Mouse (Mus musculus): ENCODE data around the gene AI413582. TPM values are rescaled to one million over a fixed set of nuclear protein-coding genes. Genes with fewer than 3 reads are reported as not detected.

AI413582 gene
- total and polyA plus RNA-seq, 3 experiments = 9.1 to 22.4 (median 9.1) TPM

GRCm38 (mm10) chr17:27545991-27546390 is 19.6 kb downstream of the AI413582 start:
- no peak overlapping the region for H3K27ac ChIP-seq
- H3K27me3 ChIP-seq (ENCODE audit: control insufficient read depth, insufficient read depth, low read length) = no peaks in the 10 kb centered on the region
- H3K9ac ChIP-seq (ENCODE audit: low read depth, low read length) = no peak overlapping the region
- no peak for DNase-seq
- H3K79me2 ChIP-seq (replicated peaks; ENCODE audit: control insufficient read depth, insufficient read depth, low read length) = no peaks in the 10 kb centered on the region
- H3K36me3 ChIP-seq (ENCODE audit: control insufficient read depth, insufficient read depth, low read length) = no peaks in the 10 kb centered on the region
- WGBS = 53% methylated on average over 12 of the region's 12 CpGs
- no peak overlapping the region for H3K4me3 ChIP-seq
- no peaks in the 10 kb centered on the region for H3K4me1 ChIP-seq (ENCODE audit: control insufficient read depth, insufficient read depth, low read length)
- no peak for TF ChIP-seq EP300 (IDR thresholded peaks at IDR 0.05; ENCODE audit: insufficient read depth, low read depth, low read length)
- no peak for TF ChIP-seq POLR2A (IDR thresholded peaks at IDR 0.05; ENCODE audit: insufficient read depth, low read depth, low read length)
- TF ChIP-seq CTCF (IDR thresholded peaks at IDR 0.05) = no peak
- intact Hi-C loops (cut with DNase I) = loop anchor here (5.0 kb wide), 1 partner anchor 216 kb away; no protein-coding TSS in a partner anchor

- intact Hi-C loops (cut with DNase I) = no loop called here
- Histone ChIP-seq H3K27ac (no peak overlapping the region), H3K9ac (ENCODE audit: low read depth, low read length) (no peak overlapping the region), H3K4me1 (ENCODE audit: control insufficient read depth, insufficient read depth, low read length) (no peaks in the 10 kb centered on the region), H3K27me3 (ENCODE audit: control insufficient read depth, insufficient read depth, low read length) (no peaks in the 10 kb centered on the region), H3K79me2 (replicated peaks; ENCODE audit: control insufficient read depth, insufficient read depth, low read length) (no peaks in the 10 kb centered on the region), H3K36me3 (ENCODE audit: control insufficient read depth, insufficient read depth, low read length) (no peaks in the 10 kb centered on the region), H3K4me3 (no peak overlapping the region)
- TF ChIP-seq EP300 (IDR thresholded peaks at IDR 0.05; ENCODE audit: insufficient read depth, low read depth, low read length) = no peak
- TF ChIP-seq POLR2A (IDR thresholded peaks at IDR 0.05; ENCODE audit: insufficient read depth, low read depth, low read length) = no peak
- no peak for TF ChIP-seq CTCF (IDR thresholded peaks at IDR 0.05)
- WGBS = 63% methylated on average over 11 of the region's 11 CpGs
- no peak for DNase-seq
Measured at GRCm38 (mm10) chr17:27544551-27544950, 21.0 kb downstream of the AI413582 start.

DNA sequence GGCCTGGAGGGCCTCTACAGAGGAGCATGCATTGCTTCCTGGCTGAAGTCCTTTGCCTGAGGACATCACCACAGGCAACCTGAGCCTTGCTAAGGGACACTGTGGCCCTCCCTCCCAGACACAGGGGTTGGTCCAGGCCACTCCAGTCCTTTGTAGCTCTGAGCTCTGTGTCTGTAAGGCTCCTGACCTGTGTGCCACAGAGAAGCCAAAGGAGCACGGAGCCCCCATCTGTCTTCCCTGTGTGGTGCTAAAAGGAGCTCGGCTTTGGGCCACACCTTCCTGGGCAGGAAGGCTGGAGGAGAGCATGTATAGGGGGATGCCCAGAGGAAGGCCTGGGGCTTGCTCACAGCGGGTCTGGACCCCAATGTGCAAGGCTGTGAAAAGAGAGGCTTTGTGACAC is 23.6 kb downstream of the AI413582 start:
- intact Hi-C loops (cut with DNase I) = no loop called here
- no peaks in the 10 kb centered on the region for H3K27me3 ChIP-seq (ENCODE audit: control insufficient read depth, insufficient read depth, low read length)
- no peaks in the 10 kb centered on the region for H3K4me1 ChIP-seq (ENCODE audit: control insufficient read depth, insufficient read depth, low read length)
- DNase-seq = no peak
- H3K9ac ChIP-seq (ENCODE audit: low read depth, low read length) = no peak overlapping the region
- no peak for TF ChIP-seq CTCF (IDR thresholded peaks at IDR 0.05)
- TF ChIP-seq EP300 (IDR thresholded peaks at IDR 0.05; ENCODE audit: insufficient read depth, low read depth, low read length) = no peak
- no peak for TF ChIP-seq POLR2A (IDR thresholded peaks at IDR 0.05; ENCODE audit: insufficient read depth, low read depth, low read length)
- H3K79me2 ChIP-seq (replicated peaks; ENCODE audit: control insufficient read depth, insufficient read depth, low read length) = no peaks in the 10 kb centered on the region
- H3K27ac ChIP-seq = no peak overlapping the region
- H3K4me3 ChIP-seq = no peak overlapping the region
- no peaks in the 10 kb centered on the region for H3K36me3 ChIP-seq (ENCODE audit: control insufficient read depth, insufficient read depth, low read length)
- WGBS = 92% methylated on average over 3 of the region's 3 CpGs

GRCm38 (mm10) chr17:27541261-27541660 is 24.3 kb downstream of the AI413582 start:
- intact Hi-C loops (cut with DNase I) = no loop called here
- H3K27ac ChIP-seq = no peak overlapping the region
- no peaks in the 10 kb centered on the region for H3K4me1 ChIP-seq (ENCODE audit: control insufficient read depth, insufficient read depth, low read length)
- TF ChIP-seq EP300 (IDR thresholded peaks at IDR 0.05; ENCODE audit: insufficient read depth, low read depth, low read length) (no peak), CTCF (IDR thresholded peaks at IDR 0.05) (no peak), POLR2A (IDR thresholded peaks at IDR 0.05; ENCODE audit: insufficient read depth, low read depth, low read length) (no peak)
- H3K36me3 ChIP-seq (ENCODE audit: control insufficient read depth, insufficient read depth, low read length) = no peaks in the 10 kb centered on the region
- H3K27me3 ChIP-seq (ENCODE audit: control insufficient read depth, insufficient read depth, low read length) = no peaks in the 10 kb centered on the region
- H3K79me2 ChIP-seq (replicated peaks; ENCODE audit: control insufficient read depth, insufficient read depth, low read length) = no peaks in the 10 kb centered on the region
- WGBS = 65% methylated on average over 2 of the region's 2 CpGs
- no peak for DNase-seq
- no peak overlapping the region for H3K9ac ChIP-seq (ENCODE audit: low read depth, low read length)
- no peak overlapping the region for H3K4me3 ChIP-seq

DNA sequence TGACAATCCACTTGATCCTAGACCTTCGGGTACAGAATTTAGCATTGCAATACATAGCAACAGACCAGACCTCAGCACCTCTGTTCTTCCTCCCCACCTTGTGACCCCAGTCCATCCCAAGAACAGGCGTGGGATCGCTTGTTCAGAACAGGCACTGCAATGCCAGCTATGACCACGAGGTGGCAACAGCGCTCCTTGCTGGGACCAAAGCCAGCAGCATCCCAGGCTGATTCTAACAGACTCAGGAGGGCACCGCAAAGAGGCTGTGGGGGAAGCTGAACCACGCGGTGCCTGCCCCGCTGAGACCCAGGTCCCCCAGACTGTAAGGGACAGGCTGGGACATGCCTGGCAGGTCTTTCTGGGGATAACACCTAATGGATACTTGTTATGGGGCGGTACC is 30.8 kb downstream of the AI413582 start:
- peak; percentile 82 to 93 for DNase-seq
- 3% methylated on average over 10 of the region's 10 CpGs for WGBS
- Histone ChIP-seq H3K9ac (ENCODE audit: low read depth, low read length) (no peak overlapping the region), H3K36me3 (ENCODE audit: control insufficient read depth, insufficient read depth, low read length) (no peaks in the 10 kb centered on the region), H3K4me3 (no peak overlapping the region), H3K27me3 (ENCODE audit: control insufficient read depth, insufficient read depth, low read length) (no peaks in the 10 kb centered on the region), H3K27ac (no peak overlapping the region), H3K4me1 (ENCODE audit: control insufficient read depth, insufficient read depth, low read length) (no peaks in the 10 kb centered on the region), H3K79me2 (replicated peaks; ENCODE audit: control insufficient read depth, insufficient read depth, low read length) (no peaks in the 10 kb centered on the region)
- TF ChIP-seq CTCF (IDR thresholded peaks at IDR 0.05) = no peak; the same call in 1 of the 2 replicates
- TF ChIP-seq EP300 (IDR thresholded peaks at IDR 0.05; ENCODE audit: insufficient read depth, low read depth, low read length) = peak; percentile 93
- TF ChIP-seq POLR2A (IDR thresholded peaks at IDR 0.05; ENCODE audit: insufficient read depth, low read depth, low read length) = no peak
- intact Hi-C loops (cut with DNase I) = loop anchor here (2.0 kb wide), 2 partner anchors 30 to 94 kb away; partner anchors contain the start of gene AI413582

DNA sequence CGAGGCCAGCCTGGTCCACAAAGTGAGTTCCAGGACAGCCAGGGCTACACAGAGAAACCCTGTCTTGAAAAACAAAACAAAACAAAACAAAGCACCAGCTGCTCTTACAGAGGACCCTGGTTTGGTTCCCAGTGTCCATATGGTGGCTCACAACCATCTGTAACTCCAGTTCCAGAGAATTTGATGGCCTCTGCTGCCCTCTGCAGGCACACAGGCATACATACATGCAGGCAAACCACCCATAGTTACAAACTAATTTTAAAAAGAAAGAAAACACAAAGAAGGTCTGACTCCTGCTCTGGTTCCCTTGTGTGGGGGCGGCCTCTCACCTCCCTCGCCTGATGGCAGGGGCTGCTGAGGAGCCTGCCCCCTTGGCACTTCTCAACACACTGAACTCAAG is 32.2 kb downstream of the AI413582 start:
- no peak overlapping the region for H3K9ac ChIP-seq (ENCODE audit: low read depth, low read length)
- intact Hi-C loops (cut with DNase I) = no loop called here
- no peak overlapping the region for H3K4me3 ChIP-seq
- 86% methylated on average over 3 of the region's 3 CpGs for WGBS
- no peaks in the 10 kb centered on the region for H3K79me2 ChIP-seq (replicated peaks; ENCODE audit: control insufficient read depth, insufficient read depth, low read length)
- H3K36me3 ChIP-seq (ENCODE audit: control insufficient read depth, insufficient read depth, low read length) = no peaks in the 10 kb centered on the region
- DNase-seq = no peak
- no peaks in the 10 kb centered on the region for H3K27me3 ChIP-seq (ENCODE audit: control insufficient read depth, insufficient read depth, low read length)
- TF ChIP-seq CTCF (IDR thresholded peaks at IDR 0.05) (peak; percentile 28), EP300 (IDR thresholded peaks at IDR 0.05; ENCODE audit: insufficient read depth, low read depth, low read length) (no peak)
- H3K27ac ChIP-seq = no peak overlapping the region
- H3K4me1 ChIP-seq (ENCODE audit: control insufficient read depth, insufficient read depth, low read length) = no peaks in the 10 kb centered on the region
